Mouse (Mus musculus): ENCODE measurements at regions not wholly inside any gene's neighbourhood (a gene's known extent, or its start where the extent isn't known, plus 50 kb on each side); places are given as distances from the start of the nearest gene placed in this dataset.
"Not testable (repeated sequence)": the region's sequence is repeated elsewhere in the genome, so short reads cannot be mapped to it uniquely, and the experiment has no call there.

DNA sequence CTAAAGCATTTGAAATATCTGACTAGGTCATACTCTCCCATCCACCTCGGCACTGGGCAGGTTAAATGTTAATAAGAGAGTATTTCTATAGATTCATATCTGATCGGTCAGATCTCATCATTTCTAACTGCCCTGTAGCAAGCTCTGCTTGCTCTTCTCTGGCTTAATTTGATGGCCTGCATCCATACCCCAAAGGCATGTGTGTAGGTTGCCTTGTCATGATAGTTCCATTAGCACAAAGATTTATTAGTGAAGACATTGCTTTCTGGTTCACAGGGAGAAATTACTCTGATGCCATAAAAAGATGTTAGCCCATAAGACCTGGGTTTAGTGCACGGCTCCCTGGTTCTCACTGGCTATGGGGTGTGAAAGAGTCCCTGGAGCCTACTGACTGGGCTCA is 232.3 kb downstream of the Lpin1 start:
- DNase-seq (ENCODE audit: low spot score in 2 of 2), result no peak

DNA sequence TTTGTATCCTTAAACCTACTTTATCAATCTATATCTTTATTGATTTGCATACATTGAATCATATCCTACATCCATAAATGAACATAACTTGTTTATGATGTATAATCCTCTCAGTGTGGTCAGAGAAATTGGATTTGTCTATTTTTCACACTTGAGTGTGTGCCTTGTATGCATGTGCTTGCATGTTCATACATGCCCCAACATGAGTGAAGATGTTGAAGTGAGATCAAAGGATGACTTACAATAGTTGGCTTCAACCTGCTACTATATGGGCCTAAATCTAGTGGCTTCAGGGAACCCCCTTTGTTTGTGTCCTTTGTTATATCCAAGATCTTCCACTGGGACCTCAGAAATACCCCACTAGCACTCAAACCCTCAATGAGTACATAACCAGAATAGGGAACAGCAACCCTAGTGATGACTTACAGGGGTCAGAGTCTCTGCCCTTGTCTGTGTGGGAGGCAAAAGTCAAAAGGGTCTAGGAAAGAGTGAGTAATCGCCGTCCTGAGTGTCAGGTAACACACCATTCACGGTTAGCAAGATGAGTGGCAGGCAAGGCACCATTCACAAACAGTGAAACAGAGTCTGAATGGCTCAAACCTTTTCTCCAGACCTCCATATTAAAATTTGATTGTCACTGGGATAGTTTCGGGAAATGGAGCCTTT is 236.3 kb downstream of the Lpin1 start:
- no peak for DNase-seq (ENCODE audit: low spot score in 2 of 2)

GRCm38 (mm10) chr12:16370061-16370460 is 240.7 kb downstream of the Lpin1 start:
- DNase-seq (ENCODE audit: low spot score in 2 of 2), result no peak

DNA sequence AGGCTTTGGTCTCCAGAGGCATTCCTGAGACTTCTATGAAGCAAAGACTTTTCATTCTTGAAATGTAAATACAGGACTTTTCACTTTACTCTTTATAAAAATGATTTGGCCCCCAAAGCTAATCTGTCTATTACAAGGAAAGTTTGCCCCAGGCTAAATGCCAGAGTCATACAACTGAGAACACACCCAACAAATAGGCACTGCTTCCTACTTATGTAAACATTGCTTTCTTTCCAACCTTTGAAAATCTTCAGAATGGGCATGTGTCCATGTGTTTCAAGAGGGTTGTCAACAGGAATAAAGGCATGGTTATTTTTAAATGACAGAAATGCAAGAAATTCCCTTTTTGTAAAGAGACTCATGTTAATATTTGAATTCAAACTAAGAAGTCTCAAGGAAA is 248.4 kb downstream of the Lpin1 start:
- no peak for DNase-seq (ENCODE audit: low spot score in 2 of 2)

- DNase-seq (ENCODE audit: low spot score in 2 of 2), result no peak
Observed at GRCm38 (mm10) chr12:16358831-16359230, 251.9 kb downstream of the Lpin1 start.

DNA sequence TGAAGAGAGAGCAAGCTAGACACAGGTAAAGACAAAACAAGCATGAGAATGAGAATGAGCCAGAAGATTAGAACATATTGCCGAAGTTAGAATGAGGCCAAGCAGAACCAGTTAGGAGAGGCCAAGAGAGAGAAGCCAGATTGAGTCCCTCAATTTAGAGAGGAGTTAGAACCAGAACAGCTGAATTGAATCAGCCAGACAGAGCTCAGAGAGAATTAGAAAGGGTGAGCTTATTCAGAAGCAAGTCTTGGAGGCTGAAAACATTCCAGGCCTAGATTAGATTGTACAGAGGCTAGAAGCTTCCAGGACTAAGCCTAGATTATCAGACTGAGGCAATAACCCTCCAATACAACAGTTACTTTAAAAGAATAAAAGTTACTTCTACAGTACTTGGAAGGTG is 256.1 kb downstream of the Lpin1 start:
- no peak for DNase-seq (ENCODE audit: low spot score in 2 of 2)

- DNase-seq (ENCODE audit: low spot score in 2 of 2), result no peak
Observed at GRCm38 (mm10) chr12:16351751-16352150, 259.0 kb downstream of the Lpin1 start.

- no peak for DNase-seq (ENCODE audit: low spot score in 2 of 2)
Observed at GRCm38 (mm10) chr12:16349310-16349709, 261.5 kb downstream of the Lpin1 start.

- DNase-seq (ENCODE audit: low spot score in 2 of 2), result no peak
Observed at GRCm38 (mm10) chr12:16344021-16344420, 266.7 kb downstream of the Lpin1 start.

- not testable (repeated sequence) for DNase-seq (ENCODE audit: low spot score in 2 of 2)
Observed at GRCm38 (mm10) chr12:16342030-16342429, 268.7 kb downstream of the Lpin1 start.

DNA sequence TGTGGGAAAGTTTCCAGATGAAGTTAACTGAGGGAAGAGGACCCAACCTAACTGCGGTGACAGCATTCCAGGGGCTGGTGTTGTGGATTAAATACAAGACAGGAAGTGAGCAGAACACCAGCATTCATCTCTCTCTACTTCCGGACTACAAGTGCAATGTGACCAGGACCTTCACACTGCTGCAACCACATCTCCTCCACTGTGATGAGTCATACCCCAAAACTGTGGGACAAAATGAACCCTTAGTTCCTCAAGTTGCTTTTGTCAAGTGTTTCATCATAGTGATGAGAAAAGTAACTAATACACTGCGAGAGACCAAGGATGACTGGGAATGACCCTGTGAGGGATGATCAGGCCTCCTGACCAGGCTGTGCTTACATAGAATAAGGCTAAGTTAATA is 279.3 kb downstream of the Lpin1 start:
- DNase-seq (ENCODE audit: low spot score in 2 of 2), result no peak

DNA sequence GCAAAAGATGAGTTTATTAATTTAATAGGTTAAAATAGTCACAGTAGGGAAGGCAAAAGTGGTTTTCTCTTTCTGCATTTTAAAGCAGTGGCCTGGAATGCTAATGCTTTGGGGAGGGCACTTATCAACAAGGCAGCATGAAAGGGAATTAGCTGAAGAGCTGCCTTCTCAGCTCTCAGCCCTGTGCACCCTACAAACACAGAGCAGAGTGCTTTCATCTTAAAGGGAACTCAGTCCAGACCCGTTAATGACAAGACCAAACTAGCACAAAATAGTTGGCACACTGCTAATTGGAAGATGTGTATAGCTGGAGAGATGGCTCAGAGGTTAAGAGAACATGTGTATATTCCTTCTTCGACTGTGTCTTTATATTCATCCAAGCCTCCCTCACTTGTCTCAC is 281.6 kb downstream of the Lpin1 start:
- DNase-seq (ENCODE audit: low spot score in 2 of 2), result no peak

DNA sequence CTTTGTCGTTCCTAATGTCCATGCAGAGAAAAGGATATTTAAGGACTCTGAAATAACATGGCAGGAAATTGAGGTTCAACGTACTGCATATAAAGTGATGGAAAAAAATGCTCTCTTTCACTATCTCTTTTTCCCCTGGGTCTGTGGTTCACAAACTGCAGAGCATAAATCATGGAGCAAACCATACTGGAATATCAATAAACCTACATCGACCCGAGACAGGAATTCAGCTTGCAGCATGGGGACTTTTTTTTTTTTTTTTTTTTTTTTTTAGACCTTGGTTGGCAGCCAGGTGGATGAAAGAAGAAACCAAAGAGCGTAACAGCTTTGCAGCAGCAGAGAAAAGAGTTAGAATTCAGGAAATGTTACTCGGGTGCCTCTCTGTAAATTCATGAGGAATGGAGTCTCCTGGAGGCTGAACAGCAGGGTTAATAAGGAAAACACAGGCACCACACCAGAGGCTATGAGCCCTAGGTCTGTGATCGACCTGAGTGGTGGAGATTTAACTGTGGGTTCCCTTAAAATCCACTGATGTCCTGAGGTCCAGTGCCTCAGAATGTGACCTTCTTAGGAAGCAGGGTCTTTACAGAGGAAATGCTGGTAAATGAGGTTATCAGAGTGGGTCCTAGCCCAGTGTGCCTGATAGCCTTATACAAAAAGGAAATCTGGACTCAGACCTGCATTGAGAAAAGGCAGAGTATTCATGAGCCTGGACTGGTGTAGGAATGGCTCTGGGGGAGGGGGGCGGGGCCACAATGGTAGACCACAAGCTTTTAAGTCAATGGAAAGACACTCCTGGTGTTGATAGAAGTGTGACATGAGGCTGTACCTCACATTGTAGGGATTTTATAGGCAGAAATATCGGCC is 290.0 kb downstream of the Lpin1 start:
- no peak for DNase-seq (ENCODE audit: low spot score in 2 of 2)

DNA sequence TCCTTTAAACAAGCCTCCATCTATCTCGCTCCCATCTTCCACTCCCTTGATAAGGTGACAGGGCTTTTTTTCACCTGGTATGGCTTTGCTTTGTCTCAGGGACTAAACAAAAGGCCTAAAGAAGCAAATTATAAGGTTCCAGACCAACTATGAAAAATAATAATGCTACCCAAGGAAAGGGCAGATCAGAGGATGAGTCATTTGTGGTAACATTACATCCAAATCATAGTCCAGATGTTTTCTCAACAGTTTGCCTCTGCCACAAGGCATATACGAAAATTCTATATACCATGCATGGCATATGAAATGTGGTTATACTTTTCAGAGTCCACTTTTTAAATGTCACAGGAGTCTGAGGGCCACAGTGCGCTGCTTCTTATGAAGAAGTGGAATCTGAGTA is 302.7 kb downstream of the Lpin1 start:
- DNase-seq (ENCODE audit: low spot score in 2 of 2), result no peak

- no peak for DNase-seq (ENCODE audit: low spot score in 2 of 2)
Observed at GRCm38 (mm10) chr12:16304701-16305377, 305.9 kb downstream of the Lpin1 start.

- no peak for DNase-seq (ENCODE audit: low spot score in 2 of 2)
Observed at GRCm38 (mm10) chr12:16285061-16285460, 325.7 kb downstream of the Lpin1 start.

DNA sequence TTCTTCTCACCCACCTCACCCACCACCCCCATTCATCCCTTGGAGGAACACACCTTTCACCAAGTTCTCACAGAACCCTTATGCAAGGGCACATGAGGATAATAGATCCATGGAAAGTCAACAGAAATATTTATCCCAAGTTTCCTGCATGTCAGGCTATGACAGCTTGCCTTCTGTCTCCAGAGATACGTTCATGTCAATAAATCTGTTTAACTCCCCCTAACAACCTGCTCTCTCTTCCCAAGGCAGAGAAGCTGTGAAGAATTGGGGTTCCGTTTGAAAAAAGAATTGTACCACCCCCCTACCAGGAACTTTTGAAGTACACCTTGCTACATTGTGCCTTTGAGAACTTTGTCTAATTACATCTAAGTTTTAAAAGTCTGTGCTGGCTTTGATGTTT is 331.6 kb downstream of the Lpin1 start:
- DNase-seq (ENCODE audit: low spot score in 2 of 2), result peak; percentile 25 to 69

DNA sequence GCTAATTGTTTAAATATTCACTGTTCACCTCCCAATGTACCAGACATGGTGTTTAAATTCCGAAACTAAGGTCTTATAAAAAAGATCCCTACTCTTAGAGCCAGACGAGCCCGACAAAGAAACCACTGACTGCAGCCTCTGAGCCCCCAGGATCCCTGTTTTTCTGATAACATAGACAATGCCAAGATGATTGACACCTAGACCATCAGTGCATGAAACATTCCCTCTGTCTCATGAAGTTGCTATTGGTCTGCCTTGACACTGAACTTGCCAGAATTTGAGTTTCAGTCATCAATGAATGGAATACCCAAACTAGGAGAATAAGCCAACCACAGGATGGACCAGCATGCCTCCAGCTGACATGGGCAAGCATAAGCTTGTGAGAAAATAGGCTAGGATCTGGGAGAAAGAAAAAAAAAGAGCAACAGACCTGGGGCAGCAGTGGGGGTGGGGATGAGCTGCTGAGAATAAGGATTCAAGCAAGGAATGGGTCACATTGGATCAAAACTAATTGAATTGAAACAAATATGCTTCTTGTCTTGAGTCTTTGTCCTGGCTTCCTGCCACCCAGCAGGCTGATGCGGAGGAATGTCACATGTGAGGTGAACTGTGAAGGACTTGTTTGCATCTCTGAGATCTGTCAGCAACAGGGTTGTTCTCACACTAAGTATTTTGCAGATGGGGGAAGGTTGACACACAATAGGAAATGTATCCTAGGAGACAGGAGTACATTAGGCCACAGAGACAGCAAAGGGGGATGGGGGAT is 333.0 kb downstream of the Lpin1 start:
- no peak for DNase-seq (ENCODE audit: low spot score in 2 of 2)

DNA sequence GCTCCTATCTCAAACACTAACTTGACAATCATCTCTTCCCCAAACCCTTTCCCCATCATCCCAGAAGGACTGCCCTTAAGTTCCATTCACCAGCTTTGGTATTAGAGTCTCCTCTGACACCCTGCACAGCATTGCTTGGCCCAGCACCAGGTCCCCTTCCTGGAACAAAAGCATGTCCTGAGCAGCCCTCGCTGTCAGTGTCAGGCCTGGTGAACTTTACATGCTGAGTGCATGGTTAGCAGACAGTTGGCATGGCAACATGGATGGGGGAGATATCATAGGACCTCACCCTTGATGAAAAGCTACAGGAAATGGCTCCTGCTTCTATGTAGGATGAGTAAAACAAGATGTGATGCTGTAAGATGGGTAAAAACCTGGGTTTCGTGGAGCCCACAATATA is 333.6 kb downstream of the Lpin1 start:
- DNase-seq (ENCODE audit: low spot score in 2 of 2), result no peak

DNA sequence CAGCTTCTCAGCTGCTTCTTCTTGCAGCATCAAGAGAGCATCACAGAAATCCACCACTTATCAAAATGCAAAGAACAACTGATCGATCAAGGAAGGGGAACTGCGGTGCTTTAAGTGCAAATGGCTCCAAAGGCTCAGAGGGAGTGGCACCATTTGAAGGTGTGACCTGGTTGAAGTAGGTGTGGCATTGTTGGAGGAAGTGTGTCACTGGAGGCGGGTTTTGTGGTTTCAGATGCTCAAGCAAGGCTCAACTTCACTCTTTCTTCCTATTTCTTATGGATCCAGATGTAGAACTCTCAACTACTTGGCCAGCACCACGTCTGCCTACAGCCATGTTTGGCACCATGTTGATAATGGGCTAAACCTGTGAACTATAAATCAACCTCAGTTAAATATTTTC is 334.5 kb downstream of the Lpin1 start:
- DNase-seq (ENCODE audit: low spot score in 2 of 2), result no peak

- no peak for DNase-seq (ENCODE audit: low spot score in 2 of 2)
Observed at GRCm38 (mm10) chr12:16272441-16272840, 338.3 kb downstream of the Lpin1 start.

All from layer of hippocampus, adult 18-20 months (tissue).